Mouse (Mus musculus): ENCODE results near the gene Lamtor1. TPM values are rescaled to one million over a fixed set of nuclear protein-coding genes. Genes with fewer than 3 reads are reported as not detected.

Lamtor1 gene
- polyA plus RNA-seq (2014; fragmentation: Nextera tagmentation; extraction: Ambion mirVana): 135 and 144 TPM in 2 replicates

DNA sequence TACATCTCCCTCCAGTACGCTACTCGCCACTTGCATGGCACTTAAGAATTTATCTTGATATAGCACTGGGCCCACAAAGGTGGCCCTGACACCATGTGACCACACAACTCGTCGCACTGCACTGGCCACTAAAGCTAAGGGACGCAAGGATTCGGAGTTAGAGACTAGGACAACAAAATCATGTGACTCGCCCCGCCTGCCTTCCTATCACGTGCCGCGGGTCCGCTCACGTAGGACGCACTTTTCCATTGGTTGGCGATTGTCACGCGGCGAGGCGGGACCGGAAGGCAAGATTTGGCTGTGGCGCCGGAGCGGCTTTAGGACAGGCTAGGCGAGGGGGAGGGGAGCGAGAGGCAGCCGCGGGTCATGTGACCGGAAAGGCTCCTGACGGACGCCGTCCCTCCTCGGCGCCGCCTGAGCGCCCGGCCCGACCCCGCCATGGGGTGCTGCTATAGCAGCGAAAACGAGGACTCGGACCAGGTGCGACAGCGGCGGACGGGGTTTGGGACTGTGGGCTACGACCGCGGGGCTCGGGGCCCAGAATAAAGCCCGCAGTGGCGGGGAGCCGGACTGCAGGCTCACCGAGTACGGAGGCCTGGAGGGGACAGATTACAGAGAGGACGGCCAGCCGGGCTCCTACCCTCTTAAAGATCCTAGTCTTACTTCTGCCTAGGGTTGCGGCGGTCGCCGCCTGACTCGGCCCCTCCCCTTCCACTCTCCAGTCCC, at the start of gene Lamtor1:
TSS of gene Lamtor1 (plus strand) at position 344 of the 726 bp plus-strand sequence.
- Histone ChIP-seq H3K27ac (peak within 1 kb of the TSS; percentile 95), H3K27me3 (ENCODE audit: control insufficient read depth, insufficient read depth, low read length) (no peaks in the 10 kb centered on the region), H3K4me2 (replicated peaks) (peak within 1 kb of the TSS; percentile 78), H3K9me3 (ENCODE audit: control insufficient read depth, low read length) (no peaks in the 10 kb centered on the region), H3K4me1 (replicated peaks; ENCODE audit: control insufficient read depth, insufficient read depth, low read length) (peaks cover 18% of the 10 kb centered on the region), H3K9ac (peak within 1 kb of the TSS; percentile 89), H3K4me3 (replicated peaks; ENCODE audit: low read length) (peak within 1 kb of the TSS; percentile 78), H3K36me3 (replicated peaks; ENCODE audit: control insufficient read depth, insufficient read depth) (peaks cover 12% of the 10 kb centered on the region)
- peak; percentile 99 for DNase-seq (ENCODE audit: low spot score)
- ATAC-seq (ENCODE audit: low FRiP score): peak; percentile 97
- under 1% methylated on average over 61 of the region's 61 CpGs for WGBS

GRCm38 (mm10) chr7:101857094-101857493, 48.6 kb upstream of the Lamtor1 start, which contains the start of gene Folr2:
Folr2 (minus strand) TSS chr7:101857194.
- no peak for ATAC-seq (ENCODE audit: low FRiP score)
- no peak for DNase-seq (ENCODE audit: low spot score)

GRCm38 (mm10) chr7:101858362-101858761, 47.3 kb upstream of the Lamtor1 start:
- WGBS: 87% methylated on average over 9 of the region's 9 CpGs
- DNase-seq (ENCODE audit: low spot score): no peak
- no peaks in the 10 kb centered on the region for H3K36me3 ChIP-seq (replicated peaks; ENCODE audit: control insufficient read depth, insufficient read depth)
- H3K4me3 ChIP-seq (replicated peaks; ENCODE audit: low read length): no peak overlapping the region
- no peaks in the 10 kb centered on the region for H3K4me1 ChIP-seq (replicated peaks; ENCODE audit: control insufficient read depth, insufficient read depth, low read length)
- no peaks in the 10 kb centered on the region for H3K27me3 ChIP-seq (ENCODE audit: control insufficient read depth, insufficient read depth, low read length)
- no peak for ATAC-seq (ENCODE audit: low FRiP score)
- no peak overlapping the region for H3K27ac ChIP-seq
- no peak overlapping the region for H3K4me2 ChIP-seq (replicated peaks)
- H3K9me3 ChIP-seq (ENCODE audit: control insufficient read depth, low read length): no peaks in the 10 kb centered on the region
- H3K9ac ChIP-seq: no peak overlapping the region

More at GRCm38 (mm10) chr7:101857094-101857493, 48.6 kb upstream of the Lamtor1 start, which contains the start of gene Folr2:
- H3K27ac ChIP-seq: no peak within 1 kb of the TSS
- no peaks in the 10 kb centered on the region for H3K27me3 ChIP-seq (ENCODE audit: control insufficient read depth, insufficient read depth, low read length)
- H3K9me3 ChIP-seq (ENCODE audit: control insufficient read depth, low read length): no peaks in the 10 kb centered on the region
- H3K4me3 ChIP-seq (replicated peaks; ENCODE audit: low read length): no peak within 1 kb of the TSS
- H3K9ac ChIP-seq: no peak within 1 kb of the TSS
- no peaks in the 10 kb centered on the region for H3K36me3 ChIP-seq (replicated peaks; ENCODE audit: control insufficient read depth, insufficient read depth)
- no peaks in the 10 kb centered on the region for H3K4me1 ChIP-seq (replicated peaks; ENCODE audit: control insufficient read depth, insufficient read depth, low read length)
- H3K4me2 ChIP-seq (replicated peaks): no peak within 1 kb of the TSS
- 90% methylated on average over 4 of the region's 4 CpGs for WGBS

DNA sequence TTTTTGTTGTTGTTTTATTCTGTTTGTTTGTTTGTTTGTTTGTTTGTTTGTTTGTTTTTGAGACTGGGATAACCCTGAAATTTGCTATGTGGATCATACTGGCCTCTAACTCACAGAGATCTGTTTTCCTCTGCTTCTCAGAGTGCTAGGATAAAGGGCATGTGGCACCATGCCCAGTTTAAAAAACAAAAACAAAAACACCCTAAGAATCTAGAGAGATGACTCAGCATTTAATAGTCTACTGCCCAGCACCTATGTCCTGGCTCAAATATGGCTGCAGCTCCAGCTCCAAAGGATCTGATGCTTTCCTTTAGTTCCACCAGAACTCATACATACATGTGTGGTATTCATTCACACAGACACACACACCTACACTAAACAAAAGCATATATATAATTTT, 44.7 kb upstream of the Lamtor1 start:
- H3K36me3 ChIP-seq (replicated peaks; ENCODE audit: control insufficient read depth, insufficient read depth): no peaks in the 10 kb centered on the region
- DNase-seq (ENCODE audit: low spot score) (no peak), ATAC-seq (ENCODE audit: low FRiP score) (no peak)
- H3K4me3 ChIP-seq (replicated peaks; ENCODE audit: low read length): no peak overlapping the region
- H3K9me3 ChIP-seq (ENCODE audit: control insufficient read depth, low read length): no peaks in the 10 kb centered on the region
- H3K27ac ChIP-seq: no peak overlapping the region
- no peak overlapping the region for H3K4me2 ChIP-seq (replicated peaks)
- H3K4me1 ChIP-seq (replicated peaks; ENCODE audit: control insufficient read depth, insufficient read depth, low read length): no peaks in the 10 kb centered on the region
- H3K27me3 ChIP-seq (ENCODE audit: control insufficient read depth, insufficient read depth, low read length): no peaks in the 10 kb centered on the region
- H3K9ac ChIP-seq: no peak overlapping the region

- DNase-seq (ENCODE audit: low spot score): no peak
- Histone ChIP-seq H3K4me3 (replicated peaks; ENCODE audit: low read length) (no peak overlapping the region), H3K27me3 (ENCODE audit: control insufficient read depth, insufficient read depth, low read length) (no peaks in the 10 kb centered on the region), H3K27ac (no peak overlapping the region), H3K36me3 (replicated peaks; ENCODE audit: control insufficient read depth, insufficient read depth) (no peaks in the 10 kb centered on the region), H3K4me2 (replicated peaks) (no peak overlapping the region), H3K9ac (no peak overlapping the region), H3K4me1 (replicated peaks; ENCODE audit: control insufficient read depth, insufficient read depth, low read length) (no peaks in the 10 kb centered on the region), H3K9me3 (ENCODE audit: control insufficient read depth, low read length) (no peaks in the 10 kb centered on the region)
- ATAC-seq (ENCODE audit: low FRiP score): no peak
- 82% methylated on average over 3 of the region's 3 CpGs for WGBS
Measured at GRCm38 (mm10) chr7:101862291-101862690, 43.4 kb upstream of the Lamtor1 start.

DNA sequence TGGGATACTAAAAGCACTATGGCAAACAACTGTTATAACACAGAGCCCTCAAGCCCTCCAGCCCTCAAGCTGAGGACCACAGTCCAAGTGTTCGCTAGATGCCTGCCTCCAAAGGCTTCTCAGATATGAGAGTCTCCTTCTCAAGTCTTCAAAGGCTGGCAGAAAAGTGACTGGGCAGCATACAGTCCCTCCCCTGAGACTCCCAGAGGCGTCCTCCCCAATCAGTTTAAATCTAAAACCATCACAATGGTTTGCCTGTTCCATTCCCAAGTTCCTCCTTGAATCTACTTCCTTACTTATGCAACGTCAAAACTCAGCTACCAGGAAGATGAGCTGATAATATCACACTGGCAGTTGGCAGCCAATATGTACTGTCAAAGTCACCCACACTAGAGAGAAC, 42.3 kb upstream of the Lamtor1 start, which contains the start of gene Anapc15:
TSS of gene Anapc15 (plus strand) at position 301 of the 400 bp plus-strand sequence.
- Histone ChIP-seq H3K4me2 (replicated peaks) (no peak within 1 kb of the TSS), H3K9me3 (ENCODE audit: control insufficient read depth, low read length) (no peaks in the 10 kb centered on the region), H3K9ac (no peak within 1 kb of the TSS), H3K4me3 (replicated peaks; ENCODE audit: low read length) (no peak within 1 kb of the TSS), H3K27me3 (ENCODE audit: control insufficient read depth, insufficient read depth, low read length) (no peaks in the 10 kb centered on the region), H3K27ac (no peak within 1 kb of the TSS), H3K4me1 (replicated peaks; ENCODE audit: control insufficient read depth, insufficient read depth, low read length) (no peaks in the 10 kb centered on the region), H3K36me3 (replicated peaks; ENCODE audit: control insufficient read depth, insufficient read depth) (no peaks in the 10 kb centered on the region)
- 85% methylated on average over 3 of the region's 3 CpGs for WGBS
- ATAC-seq (ENCODE audit: low FRiP score) (no peak), DNase-seq (ENCODE audit: low spot score) (no peak)

DNA sequence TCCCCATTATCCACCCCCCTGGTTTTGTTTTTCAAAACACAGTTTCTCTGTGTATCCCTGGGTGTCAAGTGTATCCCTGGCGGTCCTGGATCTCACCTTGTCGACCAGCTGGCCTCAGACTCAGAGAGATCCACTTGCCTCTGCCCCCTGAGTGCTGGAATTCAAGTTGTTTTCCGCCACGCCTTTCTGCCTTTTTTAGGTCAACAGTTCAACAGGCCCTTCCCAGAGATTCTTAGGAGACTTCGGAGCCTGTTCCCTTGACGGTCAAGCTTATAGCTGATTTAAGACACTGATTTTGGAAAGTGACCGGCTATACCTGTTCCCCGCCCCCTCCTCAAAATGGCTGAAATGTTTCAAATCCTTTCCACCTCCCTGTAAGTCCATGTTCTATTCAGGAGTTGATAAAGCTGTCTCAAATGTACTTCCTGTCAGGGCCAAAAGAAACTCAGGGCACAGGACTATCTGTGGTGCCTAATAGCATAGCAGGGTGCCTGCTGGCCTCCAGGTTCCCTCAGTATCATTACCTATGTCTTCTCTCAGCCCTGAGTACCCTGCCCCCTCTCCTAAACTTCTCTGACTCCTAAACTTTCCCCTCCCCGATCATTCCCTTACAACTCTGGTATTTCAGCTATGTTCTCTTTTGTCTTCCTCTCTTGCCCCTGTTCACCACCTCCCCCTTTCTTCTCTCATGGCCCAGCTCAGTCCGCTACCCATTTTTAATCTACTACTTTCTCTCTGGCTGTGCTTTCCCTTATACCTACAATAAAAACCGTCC, 39.0 kb upstream of the Lamtor1 start:
- Histone ChIP-seq H3K9me3 (ENCODE audit: control insufficient read depth, low read length) (no peaks in the 10 kb centered on the region), H3K36me3 (replicated peaks; ENCODE audit: control insufficient read depth, insufficient read depth) (no peaks in the 10 kb centered on the region), H3K27me3 (ENCODE audit: control insufficient read depth, insufficient read depth, low read length) (no peaks in the 10 kb centered on the region), H3K27ac (no peak overlapping the region), H3K9ac (no peak overlapping the region), H3K4me2 (replicated peaks) (no peak overlapping the region), H3K4me1 (replicated peaks; ENCODE audit: control insufficient read depth, insufficient read depth, low read length) (no peaks in the 10 kb centered on the region), H3K4me3 (replicated peaks; ENCODE audit: low read length) (no peak overlapping the region)
- WGBS: 80% methylated on average over 11 of the region's 11 CpGs
- ATAC-seq (ENCODE audit: low FRiP score) (no peak), DNase-seq (ENCODE audit: low spot score) (no peak)

GRCm38 (mm10) chr7:101867482-101867881, 38.2 kb upstream of the Lamtor1 start:
- Histone ChIP-seq H3K9ac (no peak overlapping the region), H3K9me3 (ENCODE audit: control insufficient read depth, low read length) (no peaks in the 10 kb centered on the region), H3K27ac (no peak overlapping the region), H3K36me3 (replicated peaks; ENCODE audit: control insufficient read depth, insufficient read depth) (no peaks in the 10 kb centered on the region), H3K27me3 (ENCODE audit: control insufficient read depth, insufficient read depth, low read length) (no peaks in the 10 kb centered on the region), H3K4me3 (replicated peaks; ENCODE audit: low read length) (no peak overlapping the region), H3K4me2 (replicated peaks) (no peak overlapping the region), H3K4me1 (replicated peaks; ENCODE audit: control insufficient read depth, insufficient read depth, low read length) (no peaks in the 10 kb centered on the region)
- 95% methylated on average over 4 of the region's 4 CpGs for WGBS
- no peak for DNase-seq (ENCODE audit: low spot score)
- ATAC-seq (ENCODE audit: low FRiP score): no peak

Data from hindbrain, embryonic 14.5 days (tissue).